Mouse (Mus musculus) G1E (cell line): ENCODE data around the gene Dda1.

Experiments used
- CTCF ChIP-seq: IDR thresholded peaks from 2 replicates; pipeline ENCODE4 v1.5.1; 2012; ENCODE audit warnings: low read depth, low read length, inconsistent platforms, mixed read lengths
- GATA1 ChIP-seq: IDR thresholded peaks from 2 replicates; pipeline ENCODE4 v1.6.1; 2012; ENCODE audit warnings: borderline replicate concordance, low read length, inconsistent platforms, mixed read lengths
- POLR2AphosphoS5 ChIP-seq: IDR thresholded peaks from 2 replicates; pipeline ENCODE4 v1.6.1; 2012; ENCODE audit warnings: low read depth, low read length, inconsistent platforms; ENCODE audit not compliant: insufficient replicate concordance
- TAL1 ChIP-seq: conservative IDR thresholded peaks from 2 replicates; pipeline ENCODE4 v1.6.1; 2012; ENCODE audit warnings: low read depth, low read length, inconsistent platforms, mixed read lengths

DNA sequence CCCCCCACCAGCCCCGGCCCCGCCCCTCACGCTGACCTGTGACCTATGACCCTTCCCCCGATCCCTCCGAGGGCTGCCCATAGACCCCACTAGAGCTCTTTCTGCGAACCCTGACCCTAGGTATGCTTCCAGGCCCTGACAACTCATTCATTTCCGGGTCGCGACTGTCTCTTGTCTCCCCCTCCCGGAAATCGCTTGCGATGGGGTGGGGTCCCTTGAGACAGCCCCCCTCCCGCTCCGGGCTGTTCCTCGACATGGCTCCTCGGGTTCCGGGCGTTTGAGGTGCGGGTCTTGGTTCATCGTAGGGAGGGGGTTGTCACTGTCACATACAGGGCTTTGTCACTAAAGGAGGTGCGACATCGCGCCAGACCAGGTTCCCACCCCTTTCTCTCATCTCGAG, 412 bp downstream of the Dda1 start:
- TF ChIP-seq CTCF: no peak
- TF ChIP-seq POLR2AphosphoS5: no peak
- TF ChIP-seq GATA1: no peak
- TF ChIP-seq TAL1: no peak
